Mouse (Mus musculus): ENCODE results near the gene Pacs1.

DNA sequence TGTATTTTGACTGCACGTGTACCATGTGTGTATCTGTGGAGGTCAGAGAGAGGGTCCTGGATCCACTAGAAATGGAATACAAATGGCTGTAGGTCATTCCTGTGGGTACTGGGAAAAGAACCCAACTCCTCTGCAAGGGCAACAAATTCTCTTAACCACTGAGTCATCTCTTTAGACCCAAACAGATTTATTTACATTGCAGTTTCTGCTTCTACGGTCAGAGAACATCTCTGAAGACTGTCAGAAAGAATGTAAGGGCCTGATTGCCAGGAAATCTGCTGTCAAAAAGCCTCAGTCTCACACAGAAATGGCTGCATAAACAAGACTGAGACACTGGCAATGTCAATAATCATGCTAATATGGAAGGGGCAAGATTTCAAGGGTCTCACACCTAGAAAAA is 51.0 kb downstream of the Pacs1 start:
- no peak for TF ChIP-seq ZNF384 (IDR thresholded peaks at IDR 0.05; ENCODE audit: low read depth, low read length)
- TF ChIP-seq ZC3H11A (IDR thresholded peaks at IDR 0.05; ENCODE audit: borderline replicate concordance, low read depth, low read length) = no peak
- no peak for TF ChIP-seq HCFC1 (IDR thresholded peaks at IDR 0.05; ENCODE audit: borderline replicate concordance, insufficient read depth, low read length)
- TF ChIP-seq MAFK (IDR thresholded peaks at IDR 0.05; ENCODE audit: insufficient read depth, low read depth, low read length) = no peak
- no peak for TF ChIP-seq CHD2 (IDR thresholded peaks at IDR 0.05; ENCODE audit: low read depth, low read length)
